Mouse (Mus musculus) heart, adult 8-10 months (tissue): ENCODE data around the gene Stard9. TPM values are rescaled to one million over a fixed set of nuclear protein-coding genes. Genes with fewer than 3 reads are reported as not detected.

Experiments
- DNase-seq: peaks from one replicate; pipeline ENCODE4 v3.0.0; 2022; ENCODE audit warnings: low spot score
- total RNA-seq, 4 experiments: library from RNA; stranded (reverse); gene quantifications; 2 replicates each; pipeline ENCODE4 v1.2.4; 2022

Gene Stard9
- total RNA-seq, 4 experiments from 2014 or later: 6.1 to 8.5 (median 6.5) TPM

- DNase-seq: no peak
These were observed 101.1 kb downstream of the Stard9 start for GRCm38 (mm10) chr2:120729775-120730585.

DNA sequence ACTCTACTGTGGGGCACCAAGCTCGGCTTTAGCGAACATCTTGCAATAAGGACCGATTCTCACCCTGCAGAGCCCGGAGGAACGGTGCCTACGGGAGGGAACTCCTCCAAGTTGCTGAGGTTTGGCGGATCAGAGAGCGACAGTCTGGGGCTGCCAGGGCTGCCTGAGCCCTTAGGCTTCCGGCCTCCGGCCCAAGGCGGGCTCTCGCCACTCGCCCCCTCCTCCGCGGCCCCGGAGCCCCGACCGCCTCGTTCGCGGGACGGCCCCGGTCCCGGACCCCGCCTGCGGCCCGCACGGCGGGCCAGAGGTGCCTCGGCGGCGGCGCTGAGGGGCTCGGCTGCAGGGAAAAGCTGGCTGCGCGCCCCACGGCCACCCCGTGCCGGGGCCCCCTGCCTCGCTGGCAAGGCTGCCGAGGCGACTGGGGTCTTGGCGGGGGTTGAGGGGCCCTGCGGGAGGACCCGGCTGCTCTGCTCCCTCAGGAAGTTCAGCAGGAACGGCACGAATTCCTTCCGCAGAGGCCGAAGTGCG lies 101.8 kb downstream of the Stard9 start:
- DNase-seq: no peak

DNA sequence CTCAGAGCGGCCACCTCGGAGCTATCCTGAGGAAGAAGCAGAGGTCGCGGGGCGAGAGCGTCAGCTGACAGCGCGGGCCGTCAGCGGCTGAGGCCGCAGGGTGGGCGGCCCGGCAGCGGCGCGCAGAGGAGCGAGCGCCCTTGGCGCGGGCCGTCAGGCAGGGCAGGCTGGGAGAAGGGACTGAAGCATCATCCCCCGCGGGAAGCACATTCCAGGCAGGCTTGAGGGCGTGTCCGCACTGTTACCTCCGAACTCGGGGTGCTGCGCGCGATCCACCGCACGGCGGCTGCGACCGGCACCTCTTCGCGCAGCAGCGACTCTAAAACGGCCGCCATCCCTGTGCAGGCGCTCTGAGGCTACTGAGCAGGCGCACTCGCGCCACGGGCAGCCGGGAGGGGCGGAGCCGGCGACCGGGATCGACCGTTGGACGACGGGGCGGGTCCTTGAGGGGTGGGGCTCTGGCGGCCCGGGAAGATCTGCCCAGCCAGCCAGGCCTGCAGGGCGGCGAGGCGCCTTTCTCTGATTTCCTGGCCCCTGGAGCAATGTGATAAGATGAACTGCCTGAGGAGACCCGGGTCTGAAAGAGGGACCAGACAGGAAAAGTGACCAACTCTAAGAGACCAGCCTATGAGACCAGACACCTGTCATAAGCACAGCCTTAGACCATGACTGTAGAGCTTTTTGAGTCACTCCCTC lies 102.4 kb downstream of the Stard9 start:
- DNase-seq: peak; percentile 91

GRCm38 (mm10) chr2:120731877-120732530 lies 103.1 kb downstream of the Stard9 start:
- DNase-seq: no peak

- DNase-seq: no peak
These were observed 116.6 kb downstream of the Stard9 start for GRCm38 (mm10) chr2:120745496-120745895.

DNA sequence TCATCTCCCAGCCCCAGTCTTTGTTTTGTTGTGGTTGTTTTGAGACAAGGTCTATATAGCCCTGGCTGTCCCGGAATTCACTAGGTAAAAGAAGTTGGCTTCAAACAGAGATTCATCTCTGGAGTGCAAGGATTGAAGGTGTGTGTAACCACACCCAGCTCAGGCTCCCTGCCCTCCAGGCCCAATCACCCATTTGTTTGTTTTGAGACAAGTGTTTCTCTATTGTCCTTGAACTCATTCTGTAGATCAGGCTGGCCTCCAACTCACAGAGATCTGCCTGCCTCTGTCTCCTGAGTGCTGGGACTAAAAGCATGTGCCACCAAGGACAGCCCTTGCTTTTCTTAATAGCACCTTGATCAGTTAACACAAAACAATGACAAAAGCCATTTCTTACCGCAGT lies 119.1 kb downstream of the Stard9 start:
- DNase-seq: no peak

DNA sequence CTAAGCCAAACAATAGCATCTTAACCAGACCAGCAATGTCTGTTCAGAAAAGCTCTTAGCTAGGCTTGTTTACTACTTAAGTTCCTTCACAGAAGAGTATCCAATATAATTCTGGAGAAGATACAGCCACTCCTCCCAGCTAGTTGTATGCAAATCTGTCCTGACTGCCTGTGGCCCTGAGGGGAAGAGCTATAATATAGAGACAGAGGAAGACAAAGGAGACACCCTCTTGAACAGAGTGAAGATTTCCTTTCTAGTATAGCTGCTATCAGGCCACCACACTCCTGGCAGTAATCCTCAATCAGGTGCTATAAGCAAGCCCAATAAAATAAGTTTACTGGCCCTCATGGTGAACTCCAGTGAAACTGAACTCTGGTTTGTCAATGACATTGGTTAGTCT lies 133.0 kb downstream of the Stard9 start:
- no peak for DNase-seq

DNA sequence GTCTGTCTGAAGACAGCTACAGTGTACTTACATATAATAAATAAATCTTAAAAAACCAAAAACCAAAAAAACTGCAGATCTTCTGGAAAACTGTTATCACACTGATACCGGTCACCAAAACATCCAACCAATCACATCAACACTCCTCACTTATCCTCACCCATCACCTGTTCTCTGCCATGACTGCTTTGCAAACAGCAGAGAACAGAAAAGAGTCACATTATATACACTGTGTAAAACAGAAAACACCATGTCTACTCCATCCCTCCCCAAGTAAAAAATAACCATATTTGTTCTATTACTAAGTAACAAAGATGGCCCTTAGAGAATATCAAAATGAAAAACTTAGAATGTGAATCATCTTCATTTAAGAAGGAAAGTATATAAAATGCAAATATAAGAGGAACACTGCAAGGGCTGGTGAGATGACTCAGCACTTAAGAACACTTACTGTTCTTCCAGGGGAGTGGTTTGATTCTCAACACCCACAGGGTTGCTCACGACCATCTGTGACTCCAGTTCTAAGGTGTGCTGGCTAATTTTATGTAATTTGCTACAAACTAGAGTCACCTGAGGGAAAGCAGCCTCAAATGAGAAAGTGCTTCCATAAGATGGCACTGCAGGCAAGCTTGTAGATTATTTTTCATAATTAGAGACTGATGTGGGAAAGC lies 141.5 kb downstream of the Stard9 start:
- DNase-seq: no peak

Other genes with a start within 250 kb of the Stard9 start
- 10 to 100 TPM; 25.4 to 33.7 (median 31.3) TPM for gene Ganc, start 225.2 kb upstream of the Stard9 start, total RNA-seq
- gene Tmem87a, start 225.0 kb upstream of the Stard9 start, total RNA-seq: 10 to 100 TPM; 15.5 to 18.5 (median 16.5) TPM
- gene Capn3, start 173.1 kb upstream of the Stard9 start, total RNA-seq: 1 to 10 TPM; 4.2 to 6.8 (median 4.6) TPM
- 100 to 1,000 TPM; 499 to 578 (median 540) TPM for gene Zfp106, start 65.3 kb upstream of the Stard9 start, total RNA-seq
- gene Snap23, start 61.5 kb upstream of the Stard9 start, total RNA-seq: 10 to 100 TPM; 53.4 to 63.6 (median 58.4) TPM
- 10 to 100 TPM in 3 of 4 experiments, 1 to 10 TPM in 1; 10.0 to 12.1 (median 11.4) TPM for gene Haus2, start 19.7 kb upstream of the Stard9 start, total RNA-seq
- 10 to 100 TPM; 14.3 to 21.5 (median 17.8) TPM for gene Lrrc57, start 19.6 kb upstream of the Stard9 start, total RNA-seq
- 10 to 100 TPM; 11.3 to 14.5 (median 11.8) TPM for gene Cdan1, start 221.0 kb downstream of the Stard9 start, total RNA-seq
- gene Ttbk2, start 221.5 kb downstream of the Stard9 start, total RNA-seq: 10 to 100 TPM in 2 of 4 experiments, 1 to 10 TPM in 2; 8.8 to 13.1 (median 11.4) TPM